In genomic region chr2:156990727-156991431, GRCm38 (mm10) we compare ENCODE assay signal across 8 mouse cellular contexts. TPM values are rescaled to one million over a fixed set of nuclear protein-coding genes. Genes with fewer than 3 reads are reported as not detected.
A peak's percentile ranks its signal among the peaks of the same experiment; 100 is the strongest.
DNase-seq lines count a peak whose midpoint lies in the region; ATAC-seq and TF ChIP-seq lines count a peak whose summit lies in the region.

No protein-coding gene starts in this region.

- peak overlapping the region; percentile 81 for H3K4me2 ChIP-seq in embryonic facial prominence, embryonic 14.5 days (ENCODE audit: low read depth, low read length)
- peak overlapping the region; percentile 92 for H3K4me2 ChIP-seq in intestine, embryonic 15.5 days (replicated peaks)
- H3K4me2 ChIP-seq in liver, embryonic 15.5 days: peak overlapping the region; percentile 88

- TF ChIP-seq POLR2A in heart, adult 2 months (IDR thresholded peaks at IDR 0.05; ENCODE audit: insufficient read depth, low read depth, low read length): no peak

- no peaks in the 10 kb centered on the region for H3K9me3 ChIP-seq in ES-E14 (ENCODE audit: control insufficient read depth, insufficient read depth, low read depth, low read length)
- H3K9me3 ChIP-seq in embryonic facial prominence, embryonic 14.5 days (ENCODE audit: control insufficient read depth, low read length): no peaks in the 10 kb centered on the region
- no peaks in the 10 kb centered on the region for H3K9me3 ChIP-seq in intestine, embryonic 15.5 days
- no peaks in the 10 kb centered on the region for H3K9me3 ChIP-seq in liver, embryonic 15.5 days (replicated peaks)

- in situ Hi-C loops in ES-E14 (cut with MboI; ENCODE audit: low sequenced_read_pairs in 2 of 2, unreplicated experiment in 2 of 2): no loop called here

- TF ChIP-seq EP300 in heart, adult 2 months (IDR thresholded peaks at IDR 0.05; ENCODE audit: insufficient read depth, low read depth, low read length): no peak

- no peak for ATAC-seq in embryonic facial prominence, embryonic 14.5 days (ENCODE audit: low read depth)
- ATAC-seq in intestine, embryonic 15.5 days: no peak
- ATAC-seq in liver, embryonic 15.5 days (ENCODE audit: insufficient read depth): no peak
- ATAC-seq in monocyte, adult 5-6 weeks (replicated peaks; ENCODE audit: insufficient number of reproducible peaks, low FRiP score, low TSS enrichment, poor library complexity, severe bottlenecking): no peak

- peak overlapping the region; percentile 92 for H3K9ac ChIP-seq in heart, adult 2 months (ENCODE audit: low read depth, low read length)
- H3K9ac ChIP-seq in ES-E14 (ENCODE audit: insufficient read depth, low read depth, low read length, poor library complexity, severe bottlenecking): peak overlapping the region; percentile 80
- H3K9ac ChIP-seq in embryonic facial prominence, embryonic 14.5 days (ENCODE audit: low read depth, low read length): peak overlapping the region; percentile 76
- peak overlapping the region; percentile 87 for H3K9ac ChIP-seq in intestine, embryonic 15.5 days
- H3K9ac ChIP-seq in liver, embryonic 15.5 days: peak overlapping the region; percentile 99

- H3K27me3 ChIP-seq in heart, adult 2 months (ENCODE audit: control insufficient read depth, insufficient read depth, low read length): no peaks in the 10 kb centered on the region
- H3K27me3 ChIP-seq in embryonic facial prominence, embryonic 14.5 days (replicated peaks; ENCODE audit: control insufficient read depth, insufficient read depth, low read length): no peaks in the 10 kb centered on the region
- no peaks in the 10 kb centered on the region for H3K27me3 ChIP-seq in intestine, embryonic 15.5 days (replicated peaks)
- H3K27me3 ChIP-seq in liver, embryonic 15.5 days: no peaks in the 10 kb centered on the region

- peak; percentile 26 for TF ChIP-seq CTCF in heart, adult 2 months (IDR thresholded peaks at IDR 0.05)

- peaks cover 2% of the 10 kb centered on the region; the same call in 1 of the 2 replicates for H3K79me2 ChIP-seq in heart, adult 2 months (replicated peaks; ENCODE audit: control insufficient read depth, insufficient read depth, low read length)

- H3K36me3 ChIP-seq in heart, adult 2 months (ENCODE audit: control insufficient read depth, insufficient read depth, low read length): no peaks in the 10 kb centered on the region
- H3K36me3 ChIP-seq in ES-E14 (ENCODE audit: control insufficient read depth, insufficient read depth, low read length, poor library complexity, severe bottlenecking): peaks cover 8% of the 10 kb centered on the region
- H3K36me3 ChIP-seq in embryonic facial prominence, embryonic 14.5 days (ENCODE audit: control insufficient read depth, insufficient read depth, low read length): peaks cover 17% of the 10 kb centered on the region; the same call in 1 of the 2 replicates
- H3K36me3 ChIP-seq in intestine, embryonic 15.5 days: 0 out of 2 replicates have a peak, but pooled peaks cover 3% of the 10 kb centered on the region
- peaks cover 30% of the 10 kb centered on the region for H3K36me3 ChIP-seq in liver, embryonic 15.5 days (replicated peaks)

- 8% methylated on average over 16 of the region's 16 CpGs for WGBS in heart, adult 2 months
- 4% methylated on average over 16 of the region's 16 CpGs for WGBS in embryonic facial prominence, embryonic 14.5 days
- 8% methylated on average over 16 of the region's 16 CpGs for WGBS in intestine, embryonic 15.5 days
- 4% methylated on average over 16 of the region's 16 CpGs for WGBS in liver, embryonic 15.5 days (ENCODE audit: insufficient replicate concordance)

- H3K27ac ChIP-seq in heart, adult 2 months: peak overlapping the region; percentile 90
- H3K27ac ChIP-seq in ES-E14 (ENCODE audit: insufficient read depth, low read depth, low read length, poor library complexity, severe bottlenecking): no peak overlapping the region
- no peak overlapping the region for H3K27ac ChIP-seq in embryonic facial prominence, embryonic 14.5 days (replicated peaks; ENCODE audit: low read depth, low read length)
- H3K27ac ChIP-seq in intestine, embryonic 15.5 days: no peak overlapping the region
- peak overlapping the region; percentile 94 for H3K27ac ChIP-seq in liver, embryonic 15.5 days (replicated peaks)

- peak overlapping the region; percentile 95 for H3K4me3 ChIP-seq in heart, adult 2 months
- H3K4me3 ChIP-seq in ES-E14 (ENCODE audit: insufficient read depth in 1 of 2, low read depth in 1 of 2, low read length in 2 of 2, poor library complexity in 1 of 2, severe bottlenecking in 1 of 2): peak overlapping the region; percentile 72 to 85
- H3K4me3 ChIP-seq in embryonic facial prominence, embryonic 14.5 days (ENCODE audit: low read depth, low read length): peak overlapping the region; percentile 72
- H3K4me3 ChIP-seq in intestine, embryonic 15.5 days (replicated peaks): peak overlapping the region; percentile 93
- H3K4me3 ChIP-seq in liver, embryonic 15.5 days (replicated peaks): peak overlapping the region; percentile 99

- no peaks in the 10 kb centered on the region for H3K4me1 ChIP-seq in heart, adult 2 months (ENCODE audit: control insufficient read depth, insufficient read depth, low read length)
- H3K4me1 ChIP-seq in ES-E14 (ENCODE audit: control insufficient read depth in 2 of 2, insufficient read depth in 2 of 2, low read length in 2 of 2, poor library complexity in 1 of 2): no peaks in the 10 kb centered on the region
- peaks cover 9% of the 10 kb centered on the region for H3K4me1 ChIP-seq in embryonic facial prominence, embryonic 14.5 days (ENCODE audit: control insufficient read depth, insufficient read depth, low read length)
- peaks cover 8% of the 10 kb centered on the region for H3K4me1 ChIP-seq in intestine, embryonic 15.5 days (replicated peaks)
- peaks cover 45% of the 10 kb centered on the region for H3K4me1 ChIP-seq in liver, embryonic 15.5 days (replicated peaks)

- no peak for DNase-seq in heart, adult 2 months
- DNase-seq in heart, adult 8-10 months (ENCODE audit: low spot score): no peak
- DNase-seq in ES-E14 (ENCODE audit: low read depth, low spot score): no peak
- no peak for DNase-seq in embryonic facial prominence, embryonic 14.5 days (ENCODE audit: low spot score)
- peak; percentile 53 for DNase-seq in telencephalon, adult 2 months (ENCODE audit: low read depth, low spot score)

- intact Hi-C loops in heart, adult 2 months (cut with DNase I): no loop called here

TF ChIP-seq in ES-E14, 5 proteins besides CTCF, POLR2A, EP300 and RAD21:
- TF ChIP-seq ZNF384 (IDR thresholded peaks at IDR 0.05; ENCODE audit: low read depth, low read length) (no peak), MAFK (IDR thresholded peaks at IDR 0.05; ENCODE audit: insufficient read depth, low read depth, low read length) (no peak), CHD2 (IDR thresholded peaks at IDR 0.05; ENCODE audit: low read depth, low read length) (no peak), ZC3H11A (IDR thresholded peaks at IDR 0.05; ENCODE audit: borderline replicate concordance, low read depth, low read length) (no peak), HCFC1 (IDR thresholded peaks at IDR 0.05; ENCODE audit: borderline replicate concordance, insufficient read depth, low read length) (no peak)

RNA-seq across cellular contexts. Expression of gene Ndrg3, which starts 1.0 kb away (rescaled TPM):
- 10 to 100 TPM; 19.8 to 23.6 TPM for total RNA-seq in heart, adult 2 months (2021)
- 21.5 and 33.5 TPM in 2 replicates for polyA plus RNA-seq in heart, adult 2 months (2012; rRNA removed)
- total RNA-seq in heart, adult 8-10 months (2022): 10 to 100 TPM; 21.7 to 24.5 (median 22.1) TPM
- 8.3 and 13.1 TPM in 2 replicates for total RNA-seq in ES-E14 (2012; rRNA removed)
- polyA plus RNA-seq in embryonic facial prominence, embryonic 14.5 days (2014; fragmentation: Nextera tagmentation; extraction: Ambion mirVana): 43.3 and 49.6 TPM in 2 replicates
- polyA plus RNA-seq in intestine, embryonic 15.5 days (2015; fragmentation: Nextera tagmentation; extraction: Ambion mirVana): 41.7 and 42.9 TPM in 2 replicates
- 32.9 and 35.1 TPM in 2 replicates for polyA plus RNA-seq in liver, embryonic 15.5 days (2015; fragmentation: Nextera tagmentation; extraction: Ambion mirVana)
- total RNA-seq in monocyte, adult 5-6 weeks (2017): 33.9 to 42.9 TPM (median 39.3 TPM) in 3 replicates

RNA-seq across cellular contexts. Expression of gene Dsn1, which starts 16.1 kb away (rescaled TPM):
- 1 to 10 TPM; 1.3 to 1.8 TPM for total RNA-seq in heart, adult 2 months (2021)
- polyA plus RNA-seq in heart, adult 2 months (2012; rRNA removed): 0.70 and 2.0 TPM in 2 replicates
- total RNA-seq in heart, adult 8-10 months (2022): 1 to 10 TPM; 1.1 to 2.2 (median 1.6) TPM
- total RNA-seq in ES-E14 (2012; rRNA removed): 25.2 and 27.9 TPM in 2 replicates
- polyA plus RNA-seq in embryonic facial prominence, embryonic 14.5 days (2014; fragmentation: Nextera tagmentation; extraction: Ambion mirVana): 25.8 and 32.7 TPM in 2 replicates
- polyA plus RNA-seq in intestine, embryonic 15.5 days (2015; fragmentation: Nextera tagmentation; extraction: Ambion mirVana): 28.3 and 29.4 TPM in 2 replicates
- polyA plus RNA-seq in liver, embryonic 15.5 days (2015; fragmentation: Nextera tagmentation; extraction: Ambion mirVana): 28.9 and 29.5 TPM in 2 replicates
- total RNA-seq in monocyte, adult 5-6 weeks (2017): 13.4 to 31.9 TPM (median 17.8 TPM) in 3 replicates

Comparison
In these comparisons a context has a peak if more than half of its experiments do, and no peak if none do; other contexts are left out.
1. H3K27ac ChIP-seq: peak in heart, adult 2 months (single experiment) and liver, embryonic 15.5 days (single experiment); none in ES-E14 (single experiment), embryonic facial prominence, embryonic 14.5 days (single experiment) and intestine, embryonic 15.5 days (single experiment).
2. Peak in every context shown above with its lines, with median percentiles within 50 percentile points of each other: H3K4me3 ChIP-seq, H3K9ac ChIP-seq and H3K4me2 ChIP-seq.